Mouse (Mus musculus): ENCODE measurements at regions not wholly inside any gene's neighbourhood (a gene's known extent, or its start where the extent isn't known, plus 50 kb on each side); places are given as distances from the start of the nearest gene placed in this dataset.

GRCm38 (mm10) chr3:61309197-61309596 is 52.2 kb upstream of the Rap2b start:
- TF ChIP-seq POLR2A (IDR thresholded peaks at IDR 0.05; ENCODE audit: low read depth, low read length), result no peak
- no peak for TF ChIP-seq CTCF (IDR thresholded peaks at IDR 0.05; ENCODE audit: extremely low read depth, insufficient read depth, insufficient read length, insufficient replicate concordance)
